ENCODE assay signal across 8 mouse cellular contexts in the genomic region with DNA sequence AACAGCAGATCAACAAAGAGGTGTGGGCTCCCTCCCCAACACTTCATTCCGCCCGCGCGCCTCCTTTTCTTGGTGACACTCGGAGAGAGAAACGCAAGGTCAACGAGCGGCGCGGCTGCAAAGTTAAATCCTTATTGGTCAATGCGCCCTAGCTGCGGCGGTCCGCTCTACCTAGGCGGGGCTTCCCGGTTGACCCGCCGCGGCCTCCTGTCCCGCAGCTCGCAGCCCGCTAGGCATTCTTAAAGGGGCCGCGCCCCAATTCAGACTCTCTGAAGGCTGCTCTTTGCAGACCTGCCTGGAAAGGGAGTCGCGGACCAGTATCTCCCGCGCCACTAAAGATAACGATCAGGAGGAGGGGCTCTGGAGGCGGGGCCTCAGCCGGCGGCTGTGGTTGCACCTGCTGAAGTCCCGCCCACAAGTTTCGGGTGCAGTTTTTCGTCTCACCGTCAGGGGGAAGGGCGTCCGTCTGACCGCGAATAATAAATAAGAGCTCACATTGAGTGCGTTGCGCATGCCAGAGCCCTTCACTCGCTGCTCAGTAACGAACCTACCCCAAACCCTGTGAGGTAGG. TPM values are rescaled to one million over a fixed set of nuclear protein-coding genes. Genes with fewer than 3 reads are reported as not detected.
DNase-seq lines count a peak whose midpoint lies in the region; ATAC-seq and TF ChIP-seq lines count a peak whose summit lies in the region.

No protein-coding gene starts in this region.

- H3K27ac ChIP-seq in ES-Bruce4 (ENCODE audit: insufficient read depth, low read length) = peak overlapping the region; percentile 59; the same call in 1 of the 2 replicates
- H3K27ac ChIP-seq in forebrain, embryonic 13.5 days = peak overlapping the region; percentile 82
- peak overlapping the region; percentile 91 for H3K27ac ChIP-seq in liver, postnatal 0 days (ENCODE audit: low read depth)
- peak overlapping the region; percentile 70 for H3K27ac ChIP-seq in neural tube, embryonic 14.5 days (ENCODE audit: low read depth, low read length)

- peak; percentile 19; the same call in 1 of the 2 replicates for TF ChIP-seq EP300 in ES-Bruce4 (IDR thresholded peaks at IDR 0.05; ENCODE audit: insufficient read depth, low read depth, low read length)
- TF ChIP-seq EP300 in liver, postnatal 0 days (IDR thresholded peaks at IDR 0.05; ENCODE audit: low read depth) = no peak

- intact Hi-C loops in heart, postnatal 10 days (cut with DNase I) = loop anchor here (1.0 to 5.0 kb wide), 3 partner anchors 28 to 187 kb away; a partner anchor contains a TSS

- H3K9ac ChIP-seq in ES-Bruce4 (ENCODE audit: low read depth, poor library complexity, severe bottlenecking) = peak overlapping the region; percentile 39; the same call in 1 of the 2 replicates
- peak overlapping the region; percentile 81 for H3K9ac ChIP-seq in forebrain, embryonic 13.5 days
- peak overlapping the region; percentile 77 for H3K9ac ChIP-seq in liver, postnatal 0 days (replicated peaks)
- H3K9ac ChIP-seq in neural tube, embryonic 14.5 days (replicated peaks; ENCODE audit: low read depth, low read length) = peak overlapping the region; percentile 41

- peak; percentile 92 for ATAC-seq in cerebellum, adult (ENCODE audit: insufficient number of reproducible peaks, low FRiP score, low TSS enrichment)
- ATAC-seq in forebrain, embryonic 13.5 days = peak; percentile 91
- ATAC-seq in liver, postnatal 0 days = peak; percentile 86
- ATAC-seq in neural tube, embryonic 14.5 days (ENCODE audit: low read depth) = peak; percentile 89

- peak overlapping the region; percentile 67 for H3K4me3 ChIP-seq in ES-Bruce4 (ENCODE audit: low read depth, low read length)
- peak overlapping the region; percentile 89 for H3K4me3 ChIP-seq in forebrain, embryonic 13.5 days
- peak overlapping the region; percentile 75 for H3K4me3 ChIP-seq in liver, postnatal 0 days (ENCODE audit: low read depth, low read length)
- H3K4me3 ChIP-seq in neural tube, embryonic 14.5 days (ENCODE audit: low read depth, low read length) = peak overlapping the region; percentile 78

- H3K9me3 ChIP-seq in ES-Bruce4 (replicated peaks; ENCODE audit: control insufficient read depth, insufficient read depth, low read length, poor library complexity, severe bottlenecking) = no peaks in the 10 kb centered on the region
- no peaks in the 10 kb centered on the region for H3K9me3 ChIP-seq in forebrain, embryonic 13.5 days (replicated peaks)
- H3K9me3 ChIP-seq in liver, postnatal 0 days (ENCODE audit: low read length) = no peaks in the 10 kb centered on the region
- H3K9me3 ChIP-seq in neural tube, embryonic 14.5 days (ENCODE audit: control insufficient read depth, low read length) = no peaks in the 10 kb centered on the region

- WGBS in forebrain, embryonic 13.5 days = under 1% methylated on average over 44 of the region's 44 CpGs
- WGBS in large intestine, adult 2 months = under 1% methylated on average over 44 of the region's 44 CpGs
- WGBS in liver, postnatal 0 days (ENCODE audit: insufficient replicate concordance) = under 1% methylated on average over 44 of the region's 44 CpGs
- under 1% methylated on average over 44 of the region's 44 CpGs for whole genome bisulfite sequencing in neural tube, embryonic 14.5 days

- TF ChIP-seq CTCF in ES-Bruce4 (IDR thresholded peaks at IDR 0.05; ENCODE audit: low read depth, low read length) = peak; percentile 52
- peak; percentile 79 for TF ChIP-seq CTCF in liver, postnatal 0 days (IDR thresholded peaks at IDR 0.05; ENCODE audit: low read depth)

- no peak for TF ChIP-seq POLR2A in ES-Bruce4 (IDR thresholded peaks at IDR 0.05; ENCODE audit: insufficient read depth, low read length)

- peaks cover 7% of the 10 kb centered on the region for H3K4me1 ChIP-seq in ES-Bruce4 (ENCODE audit: control insufficient read depth, insufficient read depth, low read length)
- peaks cover 28% of the 10 kb centered on the region for H3K4me1 ChIP-seq in forebrain, embryonic 13.5 days
- H3K4me1 ChIP-seq in liver, postnatal 0 days (ENCODE audit: insufficient read depth) = peaks cover 28% of the 10 kb centered on the region
- H3K4me1 ChIP-seq in neural tube, embryonic 14.5 days (ENCODE audit: control insufficient read depth, insufficient read depth, low read length) = peaks cover 8% of the 10 kb centered on the region; the same call in 1 of the 2 replicates

- H3K4me2 ChIP-seq in forebrain, embryonic 13.5 days = peak overlapping the region; percentile 75
- H3K4me2 ChIP-seq in liver, postnatal 0 days (ENCODE audit: low read depth, low read length) = peak overlapping the region; percentile 81
- H3K4me2 ChIP-seq in neural tube, embryonic 14.5 days (ENCODE audit: low read depth, low read length) = peak overlapping the region; percentile 58

- no peaks in the 10 kb centered on the region for H3K36me3 ChIP-seq in ES-Bruce4 (ENCODE audit: control insufficient read depth, insufficient read depth, low read length, poor library complexity, severe bottlenecking)
- peaks cover 17% of the 10 kb centered on the region for H3K36me3 ChIP-seq in forebrain, embryonic 13.5 days (ENCODE audit: poor library complexity, severe bottlenecking)
- H3K36me3 ChIP-seq in liver, postnatal 0 days (replicated peaks; ENCODE audit: insufficient read depth, low read length) = 0 out of 2 replicates have a peak, but pooled peaks cover 2% of the 10 kb centered on the region
- peaks cover 5% of the 10 kb centered on the region; the same call in 1 of the 2 replicates for H3K36me3 ChIP-seq in neural tube, embryonic 14.5 days (ENCODE audit: control insufficient read depth, insufficient read depth, low read length)

- DNase-seq in heart, postnatal 10 days = peak; percentile 96
- peak; percentile 93 for DNase-seq in large intestine, adult 2 months (ENCODE audit: low read depth, low spot score)
- peak; percentile 94 for DNase-seq in liver, postnatal 0 days
- DNase-seq in testis, postnatal 10 days (ENCODE audit: low spot score) = peak; percentile 95

- no peaks in the 10 kb centered on the region for H3K27me3 ChIP-seq in ES-Bruce4 (ENCODE audit: control insufficient read depth, insufficient read depth, low read length, poor library complexity, severe bottlenecking)
- peaks cover 39% of the 10 kb centered on the region for H3K27me3 ChIP-seq in forebrain, embryonic 13.5 days
- peaks cover 32% of the 10 kb centered on the region for H3K27me3 ChIP-seq in liver, postnatal 0 days (ENCODE audit: insufficient read depth, low read length)
- peaks cover 23% of the 10 kb centered on the region for H3K27me3 ChIP-seq in neural tube, embryonic 14.5 days (ENCODE audit: control insufficient read depth, insufficient read depth, low read length)

RNA-seq across cellular contexts. Expression of a gene that starts 0.7 kb away (rescaled TPM):
- 24.2 and 24.5 TPM in 2 replicates for polyA plus RNA-seq in ES-Bruce4 (2011; ENCODE audit: insufficient read depth, insufficient read length, low read depth, missing spikeins)
- polyA plus RNA-seq in forebrain, embryonic 13.5 days (2015; fragmentation: Nextera tagmentation; extraction: Ambion mirVana) = 18.8 and 21.6 TPM in 2 replicates
- total RNA-seq in heart, postnatal 10 days (2021) = 10 to 100 TPM; 75.0 to 86.6 TPM
- polyA plus RNA-seq in large intestine, adult 2 months (2012; rRNA removed) = 16.5 TPM in 2 replicates
- polyA plus RNA-seq in liver, postnatal 0 days (2015; fragmentation: Nextera tagmentation; extraction: Ambion mirVana) = 12.7 and 12.8 TPM in 2 replicates
- 37.2 and 48.9 TPM in 2 replicates for polyA plus RNA-seq in neural tube, embryonic 14.5 days (2014; fragmentation: Nextera tagmentation; extraction: Ambion mirVana)

RNA-seq across cellular contexts. Expression of a gene that starts 1.4 kb away (rescaled TPM):
- polyA plus RNA-seq in ES-Bruce4 (2011; ENCODE audit: insufficient read depth, insufficient read length, low read depth, missing spikeins) = 53.5 and 57.7 TPM in 2 replicates
- polyA plus RNA-seq in forebrain, embryonic 13.5 days (2015; fragmentation: Nextera tagmentation; extraction: Ambion mirVana) = 0.68 and 2.1 TPM in 2 replicates
- under 1 TPM; 0.35 to 0.57 TPM for total RNA-seq in heart, postnatal 10 days (2021)
- 175 and 198 TPM in 2 replicates for polyA plus RNA-seq in large intestine, adult 2 months (2012; rRNA removed)
- 33.0 and 39.9 TPM in 2 replicates for polyA plus RNA-seq in liver, postnatal 0 days (2015; fragmentation: Nextera tagmentation; extraction: Ambion mirVana)
- 1.1 and 1.2 TPM in 2 replicates for polyA plus RNA-seq in neural tube, embryonic 14.5 days (2014; fragmentation: Nextera tagmentation; extraction: Ambion mirVana)

RNA-seq across cellular contexts. Expression of a gene that starts 18.0 kb away (rescaled TPM):
- 6.6 and 8.9 TPM in 2 replicates for polyA plus RNA-seq in ES-Bruce4 (2011; ENCODE audit: insufficient read depth, insufficient read length, low read depth, missing spikeins)
- 4.7 and 4.8 TPM in 2 replicates for polyA plus RNA-seq in forebrain, embryonic 13.5 days (2015; fragmentation: Nextera tagmentation; extraction: Ambion mirVana)
- 1 to 10 TPM; 1.3 to 2.3 TPM for total RNA-seq in heart, postnatal 10 days (2021)
- 7.2 and 10.8 TPM in 2 replicates for polyA plus RNA-seq in large intestine, adult 2 months (2012; rRNA removed)
- polyA plus RNA-seq in liver, postnatal 0 days (2015; fragmentation: Nextera tagmentation; extraction: Ambion mirVana) = 3.5 and 4.9 TPM in 2 replicates
- 3.2 and 4.3 TPM in 2 replicates for polyA plus RNA-seq in neural tube, embryonic 14.5 days (2014; fragmentation: Nextera tagmentation; extraction: Ambion mirVana)

RNA-seq across cellular contexts. Expression of a gene that starts 18.9 kb away (rescaled TPM):
- not detected in 2 replicates for polyA plus RNA-seq in ES-Bruce4 (2011; ENCODE audit: insufficient read depth, insufficient read length, low read depth, missing spikeins)
- polyA plus RNA-seq in forebrain, embryonic 13.5 days (2015; fragmentation: Nextera tagmentation; extraction: Ambion mirVana) = not detected in 2 replicates
- total RNA-seq in heart, postnatal 10 days (2021) = not detected
- not detected in 2 replicates for polyA plus RNA-seq in large intestine, adult 2 months (2012; rRNA removed)
- polyA plus RNA-seq in liver, postnatal 0 days (2015; fragmentation: Nextera tagmentation; extraction: Ambion mirVana) = not detected in 2 replicates
- not detected in 2 replicates for polyA plus RNA-seq in neural tube, embryonic 14.5 days (2014; fragmentation: Nextera tagmentation; extraction: Ambion mirVana)

RNA-seq across cellular contexts. Expression of a gene that starts 27.3 kb away (rescaled TPM):
- 5.8 and 12.6 TPM in 2 replicates for polyA plus RNA-seq in ES-Bruce4 (2011; ENCODE audit: insufficient read depth, insufficient read length, low read depth, missing spikeins)
- 148 and 161 TPM in 2 replicates for polyA plus RNA-seq in forebrain, embryonic 13.5 days (2015; fragmentation: Nextera tagmentation; extraction: Ambion mirVana)
- total RNA-seq in heart, postnatal 10 days (2021) = 1 to 10 TPM; 7.0 to 7.4 TPM
- 3.2 and 4.2 TPM in 2 replicates for polyA plus RNA-seq in large intestine, adult 2 months (2012; rRNA removed)
- 0.23 and 0.30 TPM in 2 replicates for polyA plus RNA-seq in liver, postnatal 0 days (2015; fragmentation: Nextera tagmentation; extraction: Ambion mirVana)
- 347 and 373 TPM in 2 replicates for polyA plus RNA-seq in neural tube, embryonic 14.5 days (2014; fragmentation: Nextera tagmentation; extraction: Ambion mirVana)

Comparison
In these comparisons a context has a peak if more than half of its experiments do, and no peak if none do; other contexts are left out.
1. Peak in every context shown above with its lines: DNase-seq, ATAC-seq, H3K4me3 ChIP-seq and H3K27ac ChIP-seq.
2. RNA of a gene that starts 1.4 kb away (polyA plus RNA-seq): 175 to 198 TPM in large intestine, adult 2 months, 53.5 to 57.7 TPM in ES-Bruce4 and 33.0 to 39.9 TPM in liver, postnatal 0 days; 1.1 to 1.2 TPM in neural tube, embryonic 14.5 days and 0.68 to 2.1 TPM in forebrain, embryonic 13.5 days; every median in the first group is over 10 times any median in the second.